Comparison of ENCODE assay signal across 18 mouse cellular contexts in genomic region chr4:57570229-57570628, GRCm38 (mm10). TPM values are rescaled to one million over a fixed set of nuclear protein-coding genes. Genes with fewer than 3 reads are reported as not detected.
DNase-seq lines count a peak whose midpoint lies in the region; ATAC-seq and TF ChIP-seq lines count a peak whose summit lies in the region.
"Had no signal": no experiment of that assay in that cellular context is flagged by ENCODE, and none has a peak within 500 bp of the region (broad histone marks: within the 10 kb centered on the region; RNA-seq: fewer than 3 reads in every experiment).

No protein-coding gene starts in this region.

- no peak for TF ChIP-seq POLR2A in limb, embryonic 14.5 days (IDR thresholded peaks at IDR 0.05; ENCODE audit: borderline replicate concordance, extremely low read depth, insufficient read depth, insufficient read length)

- H3K9ac ChIP-seq in heart, embryonic 11.5 days (ENCODE audit: low read depth, low read length): peak overlapping the region; percentile 92
- no peak overlapping the region for H3K9ac ChIP-seq in lung, embryonic 16.5 days (ENCODE audit: low read length)
- H3K9ac ChIP-seq in embryonic facial prominence, embryonic 15.5 days: no peak overlapping the region
- no peak overlapping the region for H3K9ac ChIP-seq in limb, embryonic 14.5 days (ENCODE audit: low read depth, low read length, severe bottlenecking)
- H3K9ac ChIP-seq: hindbrain, embryonic 15.5 days; liver, embryonic 13.5 days; neural tube, embryonic 13.5 days had no signal

- peak overlapping the region; percentile 98 for H3K27ac ChIP-seq in heart, embryonic 11.5 days (ENCODE audit: low read depth, low read length)
- no peak overlapping the region for H3K27ac ChIP-seq in lung, embryonic 16.5 days (ENCODE audit: low read length)
- 0 out of 2 replicates have a peak overlapping the region, but pooled peaks have one; percentile 87 for H3K27ac ChIP-seq in embryonic facial prominence, embryonic 15.5 days (replicated peaks)
- no peak overlapping the region for H3K27ac ChIP-seq in limb, embryonic 14.5 days (replicated peaks; ENCODE audit: low read depth, low read length)
- H3K27ac ChIP-seq: hindbrain, embryonic 15.5 days; liver, embryonic 13.5 days; neural tube, embryonic 13.5 days had no signal

- H3K4me2 ChIP-seq in heart, embryonic 11.5 days: peak overlapping the region; percentile 64
- H3K4me2 ChIP-seq in lung, embryonic 16.5 days (ENCODE audit: low read depth, low read length): peak overlapping the region; percentile 78
- H3K4me2 ChIP-seq in embryonic facial prominence, embryonic 15.5 days (replicated peaks): peak overlapping the region; percentile 87
- H3K4me2 ChIP-seq in limb, embryonic 14.5 days (replicated peaks; ENCODE audit: low read depth, low read length, severe bottlenecking): peak overlapping the region; percentile 83
- H3K4me2 ChIP-seq: liver, embryonic 13.5 days had no signal

- H3K9me3 ChIP-seq in heart, embryonic 11.5 days (replicated peaks; ENCODE audit: control insufficient read depth, low read length): no peaks in the 10 kb centered on the region
- H3K9me3 ChIP-seq in lung, embryonic 16.5 days (ENCODE audit: control insufficient read depth, low read length): no peaks in the 10 kb centered on the region
- H3K9me3 ChIP-seq in embryonic facial prominence, embryonic 15.5 days (replicated peaks): no peaks in the 10 kb centered on the region
- no peaks in the 10 kb centered on the region for H3K9me3 ChIP-seq in limb, embryonic 14.5 days (ENCODE audit: control insufficient read depth, low read length)
- H3K9me3 ChIP-seq: hindbrain, embryonic 15.5 days; liver, embryonic 13.5 days; neural tube, embryonic 13.5 days had no signal

- peaks cover 37% of the 10 kb centered on the region for H3K4me1 ChIP-seq in heart, embryonic 11.5 days (ENCODE audit: control insufficient read depth, insufficient read depth, low read length)
- H3K4me1 ChIP-seq in lung, embryonic 16.5 days (replicated peaks; ENCODE audit: control insufficient read depth, insufficient read depth, low read length): peaks cover 29% of the 10 kb centered on the region
- peaks cover 48% of the 10 kb centered on the region for H3K4me1 ChIP-seq in embryonic facial prominence, embryonic 15.5 days
- H3K4me1 ChIP-seq in limb, embryonic 14.5 days (ENCODE audit: control insufficient read depth, insufficient read depth, low read length): peaks cover 28% of the 10 kb centered on the region
- H3K4me1 ChIP-seq: liver, embryonic 13.5 days had no signal

- H3K27me3 ChIP-seq in heart, embryonic 11.5 days (ENCODE audit: control insufficient read depth, insufficient read depth, low read length): no peaks in the 10 kb centered on the region
- H3K27me3 ChIP-seq in lung, embryonic 16.5 days (ENCODE audit: control insufficient read depth, insufficient read depth, low read depth, low read length): no peaks in the 10 kb centered on the region
- no peaks in the 10 kb centered on the region for H3K27me3 ChIP-seq in embryonic facial prominence, embryonic 15.5 days
- no peaks in the 10 kb centered on the region for H3K27me3 ChIP-seq in limb, embryonic 14.5 days (ENCODE audit: control insufficient read depth, insufficient read depth, low read length)
- H3K27me3 ChIP-seq: hindbrain, embryonic 15.5 days had no signal

- no peak for DNase-seq in heart, postnatal 4 days
- DNase-seq in lung, postnatal 14 days: no peak
- DNase-seq in limb, embryonic 14.5 days (ENCODE audit: low spot score): no peak
- DNase-seq in embryo, embryonic 10.5 days (ENCODE audit: low spot score): no peak
- DNase-seq: cerebellum, adult 9-11 months; embryo, embryonic 11 days; kidney, adult 8-10 months; kidney, postnatal 4 days; liver, embryonic 13.5 days; thymus, adult 2 months had no signal

- H3K36me3 ChIP-seq in heart, embryonic 11.5 days (ENCODE audit: control insufficient read depth, insufficient read depth, low read length): no peaks in the 10 kb centered on the region
- H3K36me3 ChIP-seq in lung, embryonic 16.5 days (ENCODE audit: control insufficient read depth, insufficient read depth, low read length): no peaks in the 10 kb centered on the region
- H3K36me3 ChIP-seq in embryonic facial prominence, embryonic 15.5 days: no peaks in the 10 kb centered on the region
- H3K36me3 ChIP-seq in limb, embryonic 14.5 days (ENCODE audit: control insufficient read depth, insufficient read depth, low read length): no peaks in the 10 kb centered on the region
- H3K36me3 ChIP-seq: G1E; hindbrain, embryonic 15.5 days; liver, embryonic 13.5 days; neural tube, embryonic 13.5 days had no signal

- no peak for ATAC-seq in heart, embryonic 11.5 days (replicated peaks; ENCODE audit: insufficient number of reproducible peaks, low FRiP score, low TSS enrichment)
- no peak for ATAC-seq in lung, embryonic 16.5 days (ENCODE audit: low read depth)
- ATAC-seq in embryonic facial prominence, embryonic 15.5 days (ENCODE audit: insufficient number of reproducible peaks, low FRiP score, low TSS enrichment, low read depth): no peak
- no peak for ATAC-seq in limb, embryonic 14.5 days (ENCODE audit: low FRiP score, low read depth)
- ATAC-seq: midbrain, embryonic 16.5 days had no signal

- H3K4me3 ChIP-seq in heart, embryonic 11.5 days (ENCODE audit: low read depth, low read length): peak overlapping the region; percentile 67
- peak overlapping the region; percentile 65 for H3K4me3 ChIP-seq in lung, embryonic 16.5 days (ENCODE audit: low read length)
- no peak overlapping the region for H3K4me3 ChIP-seq in embryonic facial prominence, embryonic 15.5 days (replicated peaks)
- H3K4me3 ChIP-seq in limb, embryonic 14.5 days (replicated peaks; ENCODE audit: low read length): peak overlapping the region; percentile 63
- H3K4me3 ChIP-seq: hindbrain, embryonic 15.5 days; liver, embryonic 13.5 days; neural tube, embryonic 13.5 days had no signal

- WGBS in heart, embryonic 11.5 days (ENCODE audit: insufficient replicate concordance): 56% methylated on average over 3 of the region's 3 CpGs
- WGBS in lung, embryonic 16.5 days: 56% methylated on average over 3 of the region's 3 CpGs
- WGBS in embryonic facial prominence, embryonic 15.5 days: 33% methylated on average over 3 of the region's 3 CpGs
- WGBS in limb, embryonic 14.5 days: 68% methylated on average over 3 of the region's 3 CpGs

RNA-seq across cellular contexts. Expression of gene Pakap, which starts 2.2 kb away (rescaled TPM):
- 46.0 and 64.7 TPM in 2 replicates for polyA plus RNA-seq in heart, embryonic 11.5 days (2014; fragmentation: Nextera tagmentation; extraction: Ambion mirVana)
- 10 to 100 TPM; 73.5 to 80.4 TPM for total RNA-seq in heart, postnatal 4 days (2021)
- polyA plus RNA-seq in lung, embryonic 16.5 days (2015; fragmentation: Nextera tagmentation; extraction: Ambion mirVana): 45.7 and 50.0 TPM in 2 replicates
- polyA plus RNA-seq in embryonic facial prominence, embryonic 15.5 days (2015; fragmentation: Nextera tagmentation; extraction: Ambion mirVana): 24.8 and 27.6 TPM in 2 replicates
- polyA plus RNA-seq in limb, embryonic 14.5 days (2012; rRNA removed): 3.1 and 6.4 TPM in 2 replicates
- 26.9 and 29.6 TPM in 2 replicates for polyA plus RNA-seq in limb, embryonic 14.5 days (2014; fragmentation: Nextera tagmentation; extraction: Ambion mirVana)
- total RNA-seq: G1E; megakaryocyte, adult 5-6 weeks had no signal
- polyA plus RNA-seq: G1E had no signal

Comparison
In these comparisons a context has a peak if more than half of its experiments do, and no peak if none do; other contexts are left out.
1. H3K27ac ChIP-seq: peak in heart, embryonic 11.5 days (single experiment) and embryonic facial prominence, embryonic 15.5 days (single experiment); none in lung, embryonic 16.5 days (single experiment) and limb, embryonic 14.5 days (single experiment).
2. Peak in every context shown above with its lines, with median percentiles within 50 percentile points of each other: H3K4me2 ChIP-seq.